Mouse (Mus musculus) brain, embryonic 14.5 days (tissue): Measurements from ENCODE around the gene Sltm.

Experiments
- CTCF ChIP-seq: fragments of 200-500 bp; IDR thresholded peaks from 2 replicates; pipeline ENCODE4 v1.5.1; 2012; ENCODE audit warnings: inconsistent platforms, mild to moderate bottlenecking, moderate library complexity, borderline replicate concordance; ENCODE audit not compliant: insufficient read depth, insufficient read length; ENCODE audit errors: extremely low read depth
- POLR2A ChIP-seq: fragments of 200-500 bp; IDR thresholded peaks from 2 replicates; pipeline ENCODE4 v1.6.1; 2012; ENCODE audit warnings: mild to moderate bottlenecking, inconsistent platforms, borderline replicate concordance; ENCODE audit not compliant: poor library complexity, insufficient read depth, insufficient read length, severe bottlenecking; ENCODE audit errors: extremely low read depth

DNA sequence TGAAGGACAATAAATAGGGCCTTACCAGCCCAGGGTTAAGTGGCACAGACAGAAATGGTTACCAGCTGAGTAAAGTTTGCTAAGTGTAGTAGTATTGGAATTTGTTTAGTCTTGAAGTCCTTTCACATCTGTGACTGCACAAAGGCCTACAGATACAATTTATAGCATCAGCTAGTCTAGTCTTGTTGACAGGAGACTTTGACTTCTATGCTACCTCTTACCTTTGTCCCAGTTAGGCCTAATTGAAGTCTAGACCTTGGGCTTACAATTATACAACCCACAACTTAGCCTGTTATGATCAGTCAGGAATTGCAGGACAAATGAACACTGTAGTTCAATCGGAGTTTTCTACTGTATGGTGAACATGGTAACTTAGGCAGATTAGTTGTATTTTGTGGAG lies 9.0 kb downstream of the Sltm start:
- TF ChIP-seq CTCF (no peak), POLR2A (no peak)
